Mouse (Mus musculus) gastrocnemius, adult 2 months (tissue): Measurements from ENCODE around the gene Kif18b. TPM values are rescaled to one million over a fixed set of nuclear protein-coding genes. Genes with fewer than 3 reads are reported as not detected.

Experiments used
- DNase-seq: peaks from one replicate; pipeline ENCODE4 v3.0.0; 2022
- H3K27ac ChIP-seq: fragments of 200-600 bp; 2 replicates; pipeline ENCODE4 v1.8.1; 2022; ENCODE audit warnings: mild to moderate bottlenecking
- H3K4me3 ChIP-seq: fragments of 200-600 bp; 2 replicates; pipeline ENCODE4 v1.8.1; 2022; ENCODE audit warnings: mild to moderate bottlenecking, moderate library complexity
- CTCF ChIP-seq: fragments of 200-600 bp; IDR thresholded peaks from 2 replicates; pipeline ENCODE4 v1.8.1; 2022; ENCODE audit warnings: antibody characterized with exemption, mild to moderate bottlenecking, moderate library complexity
- intact Hi-C: fragments of 180-260 bp; cut with DNase I; formaldehyde crosslinking; loops from one replicate; pipeline ENCODE4 v1.15.1; 2025
- long read RNA-seq, 2 experiments: library from polyadenylated mRNA; stranded (forward); transcript quantifications; one replicate each; pipeline ENCODE4 v2.0.0; 2021
- total RNA-seq, 2 experiments: library from RNA; stranded (reverse); gene quantifications; 2 replicates each; pipeline ENCODE4 v1.2.3; 2021

Gene Kif18b
- not detected for total RNA-seq
- long read RNA-seq, experiment 1: 0 reads
- long read RNA-seq, experiment 2: 0 reads

GRCm38 (mm10) chr11:102924557-102925350 lies at the start of gene Kif18b:
Gene Kif18b (minus strand): TSS chr11:102925124.
- intact Hi-C loops: no loop called here

DNA sequence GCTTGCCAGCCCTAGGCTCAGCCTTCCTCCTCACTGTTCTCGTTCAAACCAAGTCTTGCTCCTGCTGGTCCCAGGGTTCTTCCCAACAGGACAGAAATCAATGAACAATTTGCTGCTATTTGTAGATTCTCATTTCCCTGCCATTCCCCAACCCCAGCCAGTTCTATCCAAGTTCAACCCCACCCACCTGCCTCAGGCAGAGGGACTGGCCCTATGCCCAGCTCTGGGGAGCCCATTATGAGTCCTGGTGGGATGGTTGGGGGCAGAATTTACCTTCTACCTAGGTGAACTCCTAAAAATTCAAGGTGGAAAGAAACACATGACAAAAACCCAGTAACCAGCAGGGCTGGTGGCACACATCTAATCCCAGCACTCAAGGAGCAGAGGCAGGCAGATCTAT lies 47.4 kb upstream of the Kif18b start:
- no peak for DNase-seq
- intact Hi-C loops: no loop called here
- TF ChIP-seq CTCF: no peak
- Histone ChIP-seq H3K27ac (no peak overlapping the region), H3K4me3 (no peak overlapping the region)

More at GRCm38 (mm10) chr11:102924557-102925350, at the start of gene Kif18b:
- Histone ChIP-seq H3K27ac (peak within 1 kb of the TSS; percentile 80), H3K4me3 (peak within 1 kb of the TSS; percentile 85)
- no peak for TF ChIP-seq CTCF
- peak; percentile 96 for DNase-seq

DNA sequence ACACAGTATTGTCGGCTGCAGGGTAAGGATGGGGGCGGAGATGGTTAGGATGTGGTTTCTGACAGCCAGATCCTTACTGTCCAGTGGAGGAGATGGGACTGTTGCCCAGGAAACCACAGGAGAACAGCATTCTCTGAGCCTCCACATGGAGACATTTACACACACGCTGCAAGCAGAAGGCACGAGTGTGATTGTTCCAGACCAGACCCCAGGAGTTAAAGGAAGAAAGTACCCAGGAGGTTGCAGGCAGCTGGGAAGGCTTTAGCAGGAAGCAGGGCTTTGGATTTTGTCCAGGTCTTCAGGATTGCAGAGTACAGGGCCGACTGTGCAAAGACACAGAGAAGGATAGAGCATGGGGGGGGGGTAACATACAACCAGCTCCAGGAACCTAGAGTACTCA lies 46.7 kb upstream of the Kif18b start:
- DNase-seq: no peak
- intact Hi-C loops: no loop called here
- Histone ChIP-seq H3K27ac (no peak overlapping the region), H3K4me3 (no peak overlapping the region)
- no peak for TF ChIP-seq CTCF

GRCm38 (mm10) chr11:102964547-102965091 lies 39.7 kb upstream of the Kif18b start:
- intact Hi-C loops: no loop called here
- DNase-seq: no peak
- no peak for TF ChIP-seq CTCF
- no peak overlapping the region for H3K27ac ChIP-seq
- no peak overlapping the region for H3K4me3 ChIP-seq

DNA sequence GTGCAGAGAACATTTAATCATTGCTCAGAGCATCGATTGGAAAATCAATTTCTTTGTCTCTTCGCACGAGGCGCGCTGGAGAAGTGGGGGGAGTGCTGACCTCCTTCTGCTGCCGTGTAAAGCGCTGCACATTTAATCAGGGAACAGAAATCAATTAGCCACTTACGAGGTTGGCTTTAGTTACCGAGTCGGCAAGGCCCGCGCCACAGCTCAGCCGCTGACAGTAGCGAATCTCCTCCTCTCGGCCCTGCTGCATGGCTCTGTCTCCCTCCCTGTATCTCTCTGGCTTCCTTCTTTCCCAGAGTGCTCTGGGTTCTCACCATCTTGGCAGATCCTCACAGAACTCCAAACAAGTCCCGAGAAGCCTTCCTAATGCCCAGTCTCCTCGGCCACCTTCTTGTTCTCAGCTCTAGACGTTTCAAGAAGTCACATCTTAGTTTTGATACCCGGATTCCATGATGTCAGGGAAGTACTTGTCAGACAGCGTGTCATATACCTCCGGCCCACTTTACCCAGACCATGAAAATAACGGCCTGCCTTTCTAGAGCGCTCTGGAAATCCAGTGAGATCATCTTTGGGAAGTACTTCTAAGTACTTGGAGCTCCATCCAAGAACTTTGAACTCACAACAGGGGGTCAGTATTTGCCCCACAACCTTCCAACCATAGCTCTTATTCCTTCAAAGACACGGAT lies 39.1 kb upstream of the Kif18b start:
- TF ChIP-seq CTCF: no peak
- intact Hi-C loops: no loop called here
- Histone ChIP-seq H3K27ac (no peak overlapping the region), H3K4me3 (peak overlapping the region; percentile 26; the same call in 1 of the 2 replicates)
- DNase-seq: no peak

GRCm38 (mm10) chr11:102963246-102963854 lies 38.4 kb upstream of the Kif18b start:
- DNase-seq: no peak
- intact Hi-C loops: no loop called here
- Histone ChIP-seq H3K27ac (no peak overlapping the region), H3K4me3 (no peak overlapping the region; the same call in 1 of the 2 replicates)
- no peak for TF ChIP-seq CTCF

GRCm38 (mm10) chr11:102962861-102963245 lies 37.9 kb upstream of the Kif18b start:
- intact Hi-C loops: no loop called here

GRCm38 (mm10) chr11:102961082-102961481 lies 36.2 kb upstream of the Kif18b start:
- Histone ChIP-seq H3K4me3 (no peak overlapping the region), H3K27ac (no peak overlapping the region)
- intact Hi-C loops: no loop called here
- no peak for DNase-seq
- no peak for TF ChIP-seq CTCF

More at GRCm38 (mm10) chr11:102962861-102963245, 37.9 kb upstream of the Kif18b start:
- Histone ChIP-seq H3K27ac (no peak overlapping the region), H3K4me3 (no peak overlapping the region)
- no peak for TF ChIP-seq CTCF
- no peak for DNase-seq

- H3K27ac ChIP-seq: no peak overlapping the region
- TF ChIP-seq CTCF: 0 out of 2 replicates have a peak, but pooled peaks have one; percentile 3
- intact Hi-C loops: no loop called here
- no peak overlapping the region for H3K4me3 ChIP-seq
- DNase-seq: no peak
Measured at GRCm38 (mm10) chr11:102958870-102959269, 33.9 kb upstream of the Kif18b start.

DNA sequence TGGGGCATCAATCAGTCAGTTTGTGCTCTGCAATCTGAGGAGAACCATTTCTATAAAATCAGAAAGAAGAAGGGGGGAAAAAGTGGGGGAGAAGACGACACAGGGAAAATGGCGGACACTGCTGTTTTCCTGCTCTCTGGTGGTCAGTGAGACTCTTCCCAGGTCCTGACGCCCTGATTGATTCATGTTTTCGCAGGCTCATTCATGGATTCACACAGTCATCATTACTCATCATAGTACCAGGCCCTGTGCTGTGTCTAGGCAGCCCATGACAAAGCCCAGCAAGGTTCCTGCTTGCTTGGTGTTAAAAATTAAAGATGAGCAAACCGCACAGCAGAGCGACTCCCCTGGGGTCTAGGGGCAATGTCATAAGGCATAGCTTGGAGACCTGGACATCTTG lies 33.5 kb upstream of the Kif18b start:
- no peak for DNase-seq
- H3K27ac ChIP-seq: no peak overlapping the region
- intact Hi-C loops: no loop called here
- no peak for TF ChIP-seq CTCF
- H3K4me3 ChIP-seq: no peak overlapping the region

DNA sequence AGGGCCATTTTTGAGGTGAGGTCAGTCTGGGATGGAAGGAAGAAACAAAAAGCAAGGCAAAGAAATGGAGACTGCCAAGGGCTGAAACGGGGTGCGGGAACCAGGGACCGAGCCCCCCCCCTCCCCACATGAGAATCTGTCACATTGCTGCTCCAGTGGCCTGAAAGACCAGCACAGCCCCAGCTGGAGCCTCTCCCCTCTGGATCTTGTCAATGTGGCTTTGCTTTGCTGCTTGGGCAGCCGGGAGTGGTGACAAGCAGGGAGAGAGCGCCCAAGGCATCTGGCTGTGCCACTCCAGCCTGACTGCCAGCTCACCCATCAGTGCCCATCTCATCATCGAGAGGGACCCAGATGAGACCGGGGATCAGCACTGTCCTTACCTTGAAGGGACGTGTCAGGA lies 32.8 kb upstream of the Kif18b start:
- H3K4me3 ChIP-seq: no peak overlapping the region
- DNase-seq: no peak
- no peak overlapping the region for H3K27ac ChIP-seq
- TF ChIP-seq CTCF: no peak
- intact Hi-C loops: no loop called here

GRCm38 (mm10) chr11:102956962-102957614 lies 32.2 kb upstream of the Kif18b start:
- no peak overlapping the region for H3K27ac ChIP-seq
- intact Hi-C loops: no loop called here
- no peak for TF ChIP-seq CTCF
- no peak overlapping the region for H3K4me3 ChIP-seq
- DNase-seq: peak; percentile 56
